Mouse (Mus musculus) right cerebral cortex, adult 2 months (tissue): Measurements from ENCODE around the gene Srp14.

Experiments used
- DNase-seq, 2 experiments: peaks; one replicate each; pipeline ENCODE4 v3.0.0; 2021 to 2022; ENCODE audit warnings: low spot score in 2 of 2

The Srp14 gene

GRCm38 (mm10) chr2:118490241-118491091 lies 11.0 kb upstream of the Srp14 start:
- peak in 1 of 2 experiments; percentile 27 for DNase-seq

GRCm38 (mm10) chr2:118487806-118488205 lies 8.3 kb upstream of the Srp14 start:
- no peak for DNase-seq

GRCm38 (mm10) chr2:118486933-118487332 lies 7.4 kb upstream of the Srp14 start:
- peak; percentile 73 to 81 for DNase-seq

- DNase-seq: no peak
These were observed 5.9 kb upstream of the Srp14 start for GRCm38 (mm10) chr2:118485415-118485814.

GRCm38 (mm10) chr2:118484386-118484898 lies 4.9 kb upstream of the Srp14 start:
- peak; percentile 41 to 59 for DNase-seq

- no peak for DNase-seq
These were observed 3.5 kb upstream of the Srp14 start for GRCm38 (mm10) chr2:118483032-118483431.

- no peak for DNase-seq
These were observed 1.4 kb upstream of the Srp14 start for GRCm38 (mm10) chr2:118480886-118481285.

- DNase-seq: no peak
These were observed 520 bp downstream of the Srp14 start for GRCm38 (mm10) chr2:118478833-118479549.

GRCm38 (mm10) chr2:118468354-118468753 lies 11.2 kb downstream of the Srp14 start:
- DNase-seq: no peak

- no peak for DNase-seq
These were observed 12.9 kb downstream of the Srp14 start for GRCm38 (mm10) chr2:118466601-118467000.

- no peak for DNase-seq
These were observed 13.6 kb downstream of the Srp14 start for GRCm38 (mm10) chr2:118465894-118466293.

- DNase-seq: no peak
These were observed 15.1 kb downstream of the Srp14 start for GRCm38 (mm10) chr2:118464450-118464849.

GRCm38 (mm10) chr2:118463480-118463879 lies 16.0 kb downstream of the Srp14 start:
- no peak for DNase-seq

GRCm38 (mm10) chr2:118461480-118462165 lies 17.9 kb downstream of the Srp14 start:
- DNase-seq: peak; percentile 33 to 40

GRCm38 (mm10) chr2:118457463-118458261 lies 21.8 kb downstream of the Srp14 start:
- DNase-seq: peak; percentile 58 to 59

- DNase-seq: no peak
These were observed 22.5 kb downstream of the Srp14 start for GRCm38 (mm10) chr2:118457029-118457428.

GRCm38 (mm10) chr2:118451056-118451455 lies 28.5 kb downstream of the Srp14 start:
- no peak for DNase-seq

- peak; percentile 77 to 79 for DNase-seq
These were observed 31.3 kb downstream of the Srp14 start for GRCm38 (mm10) chr2:118448181-118448580.

GRCm38 (mm10) chr2:118445696-118446674 lies 33.5 kb downstream of the Srp14 start:
- peak; percentile 37 to 53 for DNase-seq

GRCm38 (mm10) chr2:118442723-118443122 lies 36.8 kb downstream of the Srp14 start:
- DNase-seq: no peak
